8 mouse cellular contexts compared by ENCODE assay signal in the genomic region with DNA sequence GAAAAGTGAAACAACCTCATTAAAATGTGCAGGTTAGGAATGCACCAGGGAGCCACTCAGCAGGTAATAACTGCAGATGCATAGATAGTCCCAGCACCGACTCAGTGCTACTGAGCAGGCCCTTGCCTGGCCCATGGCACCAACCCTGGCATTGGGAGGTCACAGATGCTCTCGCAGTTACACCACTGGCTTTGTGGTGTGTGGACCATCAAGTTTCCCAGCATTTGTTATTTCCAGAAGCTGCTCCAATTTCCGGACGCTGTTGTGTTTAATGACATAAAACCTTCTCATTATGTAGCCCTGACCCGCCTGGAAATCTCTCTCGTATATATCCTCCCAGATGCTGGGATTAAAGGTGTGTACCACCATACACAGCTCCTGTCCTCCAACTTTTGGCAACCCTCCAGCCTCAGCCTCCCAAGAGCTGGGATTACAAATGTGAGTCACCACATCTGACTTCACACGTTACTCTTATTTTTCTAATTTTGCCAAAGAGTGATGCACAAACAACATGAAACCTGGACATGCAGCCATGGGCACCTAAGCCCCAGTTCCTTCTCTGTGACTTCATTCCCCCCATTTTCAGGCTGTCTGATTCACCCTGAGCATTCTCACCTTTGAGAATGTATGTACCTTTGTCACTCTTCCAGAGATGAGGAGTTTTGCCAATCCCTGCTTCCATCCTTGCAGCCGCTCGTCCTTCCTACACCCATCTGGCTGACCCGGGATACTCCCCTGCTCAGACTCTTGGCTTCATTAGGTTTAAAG. TPM values are rescaled to one million over a fixed set of nuclear protein-coding genes. Genes with fewer than 3 reads are reported as not detected.
DNase-seq lines count a peak whose midpoint lies in the region; ATAC-seq and TF ChIP-seq lines count a peak whose summit lies in the region.

No protein-coding gene starts in this region.

- ATAC-seq in kidney, embryonic 16.5 days (ENCODE audit: low FRiP score, low TSS enrichment): peak; percentile 28; the same call in 1 of the 2 replicates
- ATAC-seq in liver, postnatal 0 days: peak; percentile 33

- H3K4me2 ChIP-seq in kidney, embryonic 16.5 days (replicated peaks; ENCODE audit: low read depth, low read length): peak overlapping the region; percentile 74
- H3K4me2 ChIP-seq in liver, postnatal 0 days (ENCODE audit: low read depth, low read length): peak overlapping the region; percentile 99

- H3K27ac ChIP-seq in kidney, embryonic 16.5 days (ENCODE audit: low read length): peak overlapping the region; percentile 48; the same call in 1 of the 2 replicates
- H3K27ac ChIP-seq in liver, postnatal 0 days (ENCODE audit: low read depth): peak overlapping the region; percentile 79

- no peak for DNase-seq in kidney, adult 18-20 months
- peak; percentile 55 for DNase-seq in brain, adult 2 months (ENCODE audit: low read depth, low spot score)
- DNase-seq in heart, postnatal 4 days: peak; percentile 40
- DNase-seq in liver, postnatal 0 days: no peak
- no peak for DNase-seq in yolk sac, embryonic 10.5 days (ENCODE audit: low spot score)
- no peak for DNase-seq in right cerebral cortex, postnatal 36 days (ENCODE audit: low spot score in 2 of 2)
- DNase-seq in ovary, postnatal 10 days (ENCODE audit: low spot score): no peak

- no peak for TF ChIP-seq EP300 in liver, postnatal 0 days (IDR thresholded peaks at IDR 0.05; ENCODE audit: low read depth)

- WGBS in kidney, embryonic 16.5 days: 51% methylated on average over 10 of the region's 10 CpGs
- WGBS in liver, postnatal 0 days (ENCODE audit: insufficient replicate concordance): 62% methylated on average over 10 of the region's 10 CpGs

- peak overlapping the region; percentile 79 for H3K4me3 ChIP-seq in kidney, embryonic 16.5 days (ENCODE audit: low read length)
- peak overlapping the region; percentile 80 for H3K4me3 ChIP-seq in liver, postnatal 0 days (ENCODE audit: low read depth, low read length)

- peaks cover 9% of the 10 kb centered on the region for H3K4me1 ChIP-seq in kidney, embryonic 16.5 days (ENCODE audit: insufficient read depth, low read length)
- H3K4me1 ChIP-seq in liver, postnatal 0 days (ENCODE audit: insufficient read depth): peaks cover 25% of the 10 kb centered on the region

- no peaks in the 10 kb centered on the region for H3K9me3 ChIP-seq in kidney, embryonic 16.5 days (ENCODE audit: low read length)
- no peaks in the 10 kb centered on the region for H3K9me3 ChIP-seq in liver, postnatal 0 days (ENCODE audit: low read length)

- peak overlapping the region; percentile 81 for H3K9ac ChIP-seq in kidney, embryonic 16.5 days (replicated peaks; ENCODE audit: low read length)
- peak overlapping the region; percentile 85 for H3K9ac ChIP-seq in liver, postnatal 0 days (replicated peaks)

- TF ChIP-seq CTCF in liver, postnatal 0 days (IDR thresholded peaks at IDR 0.05; ENCODE audit: low read depth): no peak

- H3K36me3 ChIP-seq in kidney, embryonic 16.5 days (ENCODE audit: insufficient read depth, low read length): peaks cover 19% of the 10 kb centered on the region
- peaks cover 31% of the 10 kb centered on the region for H3K36me3 ChIP-seq in liver, postnatal 0 days (replicated peaks; ENCODE audit: insufficient read depth, low read length)

- H3K27me3 ChIP-seq in kidney, embryonic 16.5 days (ENCODE audit: insufficient read depth, low read length): no peaks in the 10 kb centered on the region
- H3K27me3 ChIP-seq in liver, postnatal 0 days (ENCODE audit: insufficient read depth, low read length): no peaks in the 10 kb centered on the region

RNA-seq across cellular contexts. Expression of a gene that starts 0.5 kb away (rescaled TPM):
- polyA plus RNA-seq in kidney, embryonic 16.5 days (2015; fragmentation: Nextera tagmentation; extraction: Ambion mirVana): 44.4 and 45.1 TPM in 2 replicates
- 10 to 100 TPM; 23.4 to 25.6 TPM for total RNA-seq in heart, postnatal 4 days (2021)
- 16.9 and 19.0 TPM in 2 replicates for polyA plus RNA-seq in liver, postnatal 0 days (2015; fragmentation: Nextera tagmentation; extraction: Ambion mirVana)

RNA-seq across cellular contexts. Expression of a gene that starts 10.4 kb away (rescaled TPM):
- polyA plus RNA-seq in kidney, embryonic 16.5 days (2015; fragmentation: Nextera tagmentation; extraction: Ambion mirVana): 49.2 and 55.6 TPM in 2 replicates
- total RNA-seq in heart, postnatal 4 days (2021): 10 to 100 TPM; 64.1 to 67.5 TPM
- polyA plus RNA-seq in liver, postnatal 0 days (2015; fragmentation: Nextera tagmentation; extraction: Ambion mirVana): 9.3 and 10.6 TPM in 2 replicates

RNA-seq across cellular contexts. Expression of a gene that starts 29.0 kb away (rescaled TPM):
- polyA plus RNA-seq in kidney, embryonic 16.5 days (2015; fragmentation: Nextera tagmentation; extraction: Ambion mirVana): 18.6 and 19.5 TPM in 2 replicates
- 10 to 100 TPM; 49.8 to 51.1 TPM for total RNA-seq in heart, postnatal 4 days (2021)
- polyA plus RNA-seq in liver, postnatal 0 days (2015; fragmentation: Nextera tagmentation; extraction: Ambion mirVana): 7.9 and 8.1 TPM in 2 replicates

RNA-seq across cellular contexts. Expression of a gene that starts 58.6 kb away (rescaled TPM):
- polyA plus RNA-seq in kidney, embryonic 16.5 days (2015; fragmentation: Nextera tagmentation; extraction: Ambion mirVana): 32.1 and 35.3 TPM in 2 replicates
- 10 to 100 TPM; 12.4 to 13.1 TPM for total RNA-seq in heart, postnatal 4 days (2021)
- 41.5 and 47.7 TPM in 2 replicates for polyA plus RNA-seq in liver, postnatal 0 days (2015; fragmentation: Nextera tagmentation; extraction: Ambion mirVana)

RNA-seq across cellular contexts. Expression of a gene that starts 58.8 kb away (rescaled TPM):
- polyA plus RNA-seq in kidney, embryonic 16.5 days (2015; fragmentation: Nextera tagmentation; extraction: Ambion mirVana): 32.8 and 36.7 TPM in 2 replicates
- 1 to 10 TPM; 5.9 to 6.4 TPM for total RNA-seq in heart, postnatal 4 days (2021)
- polyA plus RNA-seq in liver, postnatal 0 days (2015; fragmentation: Nextera tagmentation; extraction: Ambion mirVana): 9.2 and 13.2 TPM in 2 replicates

Comparison
In these comparisons a context has a peak if more than half of its experiments do, and no peak if none do; other contexts are left out.
1. DNase-seq: peak in brain, adult 2 months (single experiment) and heart, postnatal 4 days (single experiment); none in kidney, adult 18-20 months (single experiment), liver, postnatal 0 days (single experiment), yolk sac, embryonic 10.5 days (single experiment), right cerebral cortex, postnatal 36 days (0 of 2) and ovary, postnatal 10 days (single experiment).